In genomic region chr2:179979836-179980235, GRCm38 (mm10) we compare ENCODE assay signal across 10 mouse cellular contexts. TPM values are rescaled to one million over a fixed set of nuclear protein-coding genes. Genes with fewer than 3 reads are reported as not detected.
DNase-seq lines count a peak whose midpoint lies in the region; ATAC-seq and TF ChIP-seq lines count a peak whose summit lies in the region.
"Had no signal": no experiment of that assay in that cellular context is flagged by ENCODE, and none has a peak within 500 bp of the region (broad histone marks: within the 10 kb centered on the region; RNA-seq: fewer than 3 reads in every experiment).

No protein-coding gene starts in this region.

- WGBS in cerebellum, adult 2 months: 26% methylated on average over 8 of the region's 8 CpGs
- WGBS in liver, postnatal 0 days (ENCODE audit: insufficient replicate concordance): 64% methylated on average over 8 of the region's 8 CpGs
- WGBS in liver, embryonic 12.5 days (ENCODE audit: insufficient replicate concordance): 55% methylated on average over 8 of the region's 8 CpGs
- 74% methylated on average over 8 of the region's 8 CpGs for WGBS in embryonic facial prominence, embryonic 10.5 days

- no peak for TF ChIP-seq CTCF in cerebellum, adult 2 months (IDR thresholded peaks at IDR 0.05; ENCODE audit: borderline replicate concordance, insufficient read depth, low read depth, low read length)
- no peak for TF ChIP-seq CTCF in liver, postnatal 0 days (IDR thresholded peaks at IDR 0.05; ENCODE audit: low read depth)

- no peak overlapping the region for H3K4me3 ChIP-seq in cerebellum, adult 2 months (replicated peaks; ENCODE audit: insufficient read depth, low read depth, low read length)
- no peak overlapping the region for H3K4me3 ChIP-seq in liver, postnatal 0 days (ENCODE audit: low read depth, low read length)
- H3K4me3 ChIP-seq in liver, embryonic 12.5 days: no peak overlapping the region
- no peak overlapping the region for H3K4me3 ChIP-seq in embryonic facial prominence, embryonic 10.5 days
- H3K4me3 ChIP-seq: hindbrain, embryonic 10.5 days; neural tube, embryonic 13.5 days had no signal

- DNase-seq in cerebellum, adult 2 months: peak; percentile 31 to 57
- DNase-seq in cerebellum, adult 9-11 months: no peak
- peak; percentile 10 for DNase-seq in liver, postnatal 0 days
- DNase-seq in embryonic facial prominence, embryonic 10.5 days (ENCODE audit: low spot score): peak; percentile 7
- peak; percentile 52 to 68 for DNase-seq in left cerebral cortex, adult 9 months (ENCODE audit: low spot score in 2 of 2)
- no peak for DNase-seq in embryo, embryonic 11 days

- no peak for ATAC-seq in liver, postnatal 0 days
- no peak for ATAC-seq in liver, embryonic 12.5 days
- ATAC-seq in megakaryocyte progenitor cell, adult 5-6 weeks (replicated peaks; ENCODE audit: poor library complexity): no peak

- no peak overlapping the region for H3K27ac ChIP-seq in cerebellum, adult 2 months (ENCODE audit: insufficient read depth, low read length)
- no peak overlapping the region for H3K27ac ChIP-seq in liver, postnatal 0 days (ENCODE audit: low read depth)
- no peak overlapping the region for H3K27ac ChIP-seq in liver, embryonic 12.5 days
- no peak overlapping the region for H3K27ac ChIP-seq in embryonic facial prominence, embryonic 10.5 days (replicated peaks)
- H3K27ac ChIP-seq: hindbrain, embryonic 10.5 days; neural tube, embryonic 13.5 days had no signal

- H3K9me3 ChIP-seq in liver, postnatal 0 days (ENCODE audit: low read length): no peaks in the 10 kb centered on the region
- H3K9me3 ChIP-seq in liver, embryonic 12.5 days (replicated peaks): no peaks in the 10 kb centered on the region
- H3K9me3 ChIP-seq in embryonic facial prominence, embryonic 10.5 days: no peaks in the 10 kb centered on the region
- H3K9me3 ChIP-seq: hindbrain, embryonic 10.5 days; neural tube, embryonic 13.5 days had no signal

- no peak for TF ChIP-seq POLR2A in cerebellum, adult 2 months (IDR thresholded peaks at IDR 0.05; ENCODE audit: borderline replicate concordance, insufficient read depth, low read length)

- no peak overlapping the region for H3K9ac ChIP-seq in liver, postnatal 0 days (replicated peaks)
- no peak overlapping the region for H3K9ac ChIP-seq in liver, embryonic 12.5 days
- H3K9ac ChIP-seq: neural tube, embryonic 13.5 days had no signal

- no peak overlapping the region for H3K4me2 ChIP-seq in liver, postnatal 0 days (ENCODE audit: low read depth, low read length)
- no peak overlapping the region for H3K4me2 ChIP-seq in liver, embryonic 12.5 days
- H3K4me2 ChIP-seq: neural tube, embryonic 13.5 days had no signal

- H3K27me3 ChIP-seq in cerebellum, adult 2 months (ENCODE audit: control insufficient read depth, insufficient read depth, low read length): no peaks in the 10 kb centered on the region
- H3K27me3 ChIP-seq in liver, postnatal 0 days (ENCODE audit: insufficient read depth, low read length): no peaks in the 10 kb centered on the region
- no peaks in the 10 kb centered on the region; the same call in 1 of the 2 replicates for H3K27me3 ChIP-seq in liver, embryonic 12.5 days (replicated peaks)
- H3K27me3 ChIP-seq in embryonic facial prominence, embryonic 10.5 days (replicated peaks; ENCODE audit: low read depth, poor library complexity, severe bottlenecking): no peaks in the 10 kb centered on the region
- H3K27me3 ChIP-seq: neural tube, embryonic 13.5 days had no signal

- peaks cover 19% of the 10 kb centered on the region for H3K4me1 ChIP-seq in cerebellum, adult 2 months (ENCODE audit: control insufficient read depth, insufficient read depth, low read length)
- H3K4me1 ChIP-seq in liver, postnatal 0 days (ENCODE audit: insufficient read depth): peaks cover 11% of the 10 kb centered on the region
- peaks cover 17% of the 10 kb centered on the region for H3K4me1 ChIP-seq in liver, embryonic 12.5 days
- H3K4me1 ChIP-seq in embryonic facial prominence, embryonic 10.5 days: peaks cover 27% of the 10 kb centered on the region

- TF ChIP-seq EP300 in liver, postnatal 0 days (IDR thresholded peaks at IDR 0.05; ENCODE audit: low read depth): no peak

- no peaks in the 10 kb centered on the region for H3K36me3 ChIP-seq in liver, postnatal 0 days (replicated peaks; ENCODE audit: insufficient read depth, low read length)
- no peaks in the 10 kb centered on the region for H3K36me3 ChIP-seq in liver, embryonic 12.5 days
- no peaks in the 10 kb centered on the region; the same call in 1 of the 2 replicates for H3K36me3 ChIP-seq in embryonic facial prominence, embryonic 10.5 days (replicated peaks)
- H3K36me3 ChIP-seq: hindbrain, embryonic 10.5 days; neural tube, embryonic 13.5 days had no signal

RNA-seq across cellular contexts. Expression of gene Taf4, which starts 3.4 kb away (rescaled TPM):
- 15.2 TPM in 2 replicates for polyA plus RNA-seq in cerebellum, adult 2 months (2012; rRNA removed)
- polyA plus RNA-seq in liver, postnatal 0 days (2015; fragmentation: Nextera tagmentation; extraction: Ambion mirVana): 1.7 TPM in 2 replicates
- 2.2 and 2.6 TPM in 2 replicates for polyA plus RNA-seq in liver, embryonic 12.5 days (2016; fragmentation: Nextera tagmentation; extraction: Ambion mirVana)
- polyA plus RNA-seq in embryonic facial prominence, embryonic 10.5 days (2016; fragmentation: Nextera tagmentation; extraction: Ambion mirVana): 3.2 and 3.7 TPM in 2 replicates
- total RNA-seq in megakaryocyte progenitor cell, adult 5-6 weeks (2015): 21.7 and 24.4 TPM in 2 replicates
- 15.1 and 18.0 TPM in 2 replicates for total RNA-seq in megakaryocyte progenitor cell, adult 5-6 weeks (2017)

RNA-seq across cellular contexts. Expression of gene Lsm14b, which starts 45.0 kb away (rescaled TPM):
- 77.3 and 79.3 TPM in 2 replicates for polyA plus RNA-seq in cerebellum, adult 2 months (2012; rRNA removed)
- polyA plus RNA-seq in liver, postnatal 0 days (2015; fragmentation: Nextera tagmentation; extraction: Ambion mirVana): 1.6 and 1.7 TPM in 2 replicates
- polyA plus RNA-seq in liver, embryonic 12.5 days (2016; fragmentation: Nextera tagmentation; extraction: Ambion mirVana): 2.4 and 2.7 TPM in 2 replicates
- polyA plus RNA-seq in embryonic facial prominence, embryonic 10.5 days (2016; fragmentation: Nextera tagmentation; extraction: Ambion mirVana): 8.6 and 9.9 TPM in 2 replicates
- 8.3 and 9.7 TPM in 2 replicates for total RNA-seq in megakaryocyte progenitor cell, adult 5-6 weeks (2015)
- total RNA-seq in megakaryocyte progenitor cell, adult 5-6 weeks (2017): 23.5 and 23.9 TPM in 2 replicates

Comparison
In these comparisons a context has a peak if more than half of its experiments do, and no peak if none do; other contexts are left out.
1. DNase-seq: peak in cerebellum, adult 2 months (2 of 2), liver, postnatal 0 days (single experiment), embryonic facial prominence, embryonic 10.5 days (single experiment) and left cerebral cortex, adult 9 months (2 of 2); none in cerebellum, adult 9-11 months (single experiment) and embryo, embryonic 11 days (single experiment).